Mouse (Mus musculus): Measurements from ENCODE around the gene Lcp1. TPM values are rescaled to one million over a fixed set of nuclear protein-coding genes. Genes with fewer than 3 reads are reported as not detected.

Lcp1 gene
- total and polyA plus RNA-seq, 2 experiments from 2014 or later, result 11.2 to 11.3 TPM

- DNase-seq (ENCODE audit: low spot score), result no peak
- no peaks in the 10 kb centered on the region for H3K27me3 ChIP-seq (ENCODE audit: control insufficient read depth, insufficient read depth, low read length)
- no peak for ATAC-seq (ENCODE audit: insufficient read depth, low read depth)
- no peak overlapping the region for H3K4me3 ChIP-seq (ENCODE audit: low read depth, low read length)
- no peaks in the 10 kb centered on the region for H3K36me3 ChIP-seq (replicated peaks; ENCODE audit: control insufficient read depth, insufficient read depth, low read length)
- H3K27ac ChIP-seq (ENCODE audit: low read depth), result no peak overlapping the region
- H3K4me1 ChIP-seq (ENCODE audit: control insufficient read depth, insufficient read depth), result no peaks in the 10 kb centered on the region
- no peaks in the 10 kb centered on the region for H3K9me3 ChIP-seq (replicated peaks; ENCODE audit: control insufficient read depth, low read length)
- TF ChIP-seq CTCF (IDR thresholded peaks at IDR 0.05; ENCODE audit: low read depth) (no peak), EP300 (IDR thresholded peaks at IDR 0.05; ENCODE audit: low read depth) (no peak)
- H3K9ac ChIP-seq (replicated peaks; ENCODE audit: low read depth, low read length), result no peak overlapping the region
- 77% methylated on average over 6 of the region's 6 CpGs for WGBS
- H3K4me2 ChIP-seq (ENCODE audit: low read depth, low read length), result no peak overlapping the region
Measured at GRCm38 (mm10) chr14:75208572-75209151, 77.8 kb downstream of the Lcp1 start.

DNA sequence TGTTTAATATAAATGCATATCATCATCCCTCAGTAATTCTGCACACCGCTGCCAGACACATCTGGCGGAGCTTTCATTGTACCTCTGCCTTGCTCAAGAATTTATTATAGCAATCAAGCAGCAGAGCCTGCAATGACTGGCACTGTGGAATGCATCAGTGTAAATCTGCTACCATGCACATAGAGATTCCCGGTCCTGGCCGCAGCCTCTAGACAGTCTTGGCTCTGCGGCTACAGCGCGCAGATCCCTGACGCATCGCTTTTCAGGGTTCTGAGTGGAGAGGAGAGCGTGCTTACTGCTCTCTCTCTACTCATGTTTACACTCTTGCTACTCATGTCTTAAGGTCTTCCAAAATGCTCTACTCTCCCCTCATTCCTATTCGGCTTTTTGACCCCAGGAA is 82.9 kb downstream of the Lcp1 start:
- WGBS, result 83% methylated on average over 11 of the region's 11 CpGs
- no peaks in the 10 kb centered on the region for H3K27me3 ChIP-seq (ENCODE audit: control insufficient read depth, insufficient read depth, low read length)
- ATAC-seq (ENCODE audit: insufficient read depth, low read depth), result no peak
- H3K4me1 ChIP-seq (ENCODE audit: control insufficient read depth, insufficient read depth), result no peaks in the 10 kb centered on the region
- H3K9me3 ChIP-seq (replicated peaks; ENCODE audit: control insufficient read depth, low read length), result no peaks in the 10 kb centered on the region
- H3K27ac ChIP-seq (ENCODE audit: low read depth), result no peak overlapping the region
- H3K4me2 ChIP-seq (ENCODE audit: low read depth, low read length), result no peak overlapping the region
- H3K9ac ChIP-seq (replicated peaks; ENCODE audit: low read depth, low read length), result no peak overlapping the region
- TF ChIP-seq CTCF (IDR thresholded peaks at IDR 0.05; ENCODE audit: low read depth), result no peak
- no peak for TF ChIP-seq EP300 (IDR thresholded peaks at IDR 0.05; ENCODE audit: low read depth)
- no peaks in the 10 kb centered on the region for H3K36me3 ChIP-seq (replicated peaks; ENCODE audit: control insufficient read depth, insufficient read depth, low read length)
- DNase-seq (ENCODE audit: low spot score), result no peak
- no peak overlapping the region for H3K4me3 ChIP-seq (ENCODE audit: low read depth, low read length)

DNA sequence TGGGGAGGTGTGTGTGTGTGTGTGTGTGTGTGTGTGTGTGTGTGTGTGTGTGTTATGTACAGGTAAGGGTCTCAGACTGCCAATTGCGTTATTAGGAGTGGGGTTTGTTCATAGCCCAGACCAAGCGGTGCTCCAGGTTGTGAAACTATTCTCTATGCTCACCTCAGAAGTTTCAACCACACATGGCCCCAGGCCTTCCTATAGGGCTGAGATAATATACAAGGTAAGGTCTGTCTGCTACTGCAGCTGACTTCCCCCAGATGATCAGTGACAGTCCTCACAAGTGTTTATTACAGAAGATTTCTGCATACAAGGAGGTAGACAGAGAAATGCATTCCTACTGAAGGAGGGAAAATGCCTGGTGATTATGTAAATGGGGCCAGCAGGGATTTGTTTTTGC is 87.9 kb downstream of the Lcp1 start:
- TF ChIP-seq EP300 (IDR thresholded peaks at IDR 0.05; ENCODE audit: low read depth) (no peak), CTCF (IDR thresholded peaks at IDR 0.05; ENCODE audit: low read depth) (no peak)
- Histone ChIP-seq H3K4me1 (ENCODE audit: control insufficient read depth, insufficient read depth) (no peaks in the 10 kb centered on the region), H3K27me3 (ENCODE audit: control insufficient read depth, insufficient read depth, low read length) (no peaks in the 10 kb centered on the region), H3K27ac (ENCODE audit: low read depth) (no peak overlapping the region), H3K36me3 (replicated peaks; ENCODE audit: control insufficient read depth, insufficient read depth, low read length) (no peaks in the 10 kb centered on the region), H3K9me3 (replicated peaks; ENCODE audit: control insufficient read depth, low read length) (no peaks in the 10 kb centered on the region), H3K4me2 (ENCODE audit: low read depth, low read length) (no peak overlapping the region), H3K9ac (replicated peaks; ENCODE audit: low read depth, low read length) (no peak overlapping the region), H3K4me3 (ENCODE audit: low read depth, low read length) (no peak overlapping the region)
- DNase-seq (ENCODE audit: low spot score), result no peak
- ATAC-seq (ENCODE audit: insufficient read depth, low read depth), result no peak
- WGBS, result 86% methylated on average over 2 of the region's 2 CpGs

- H3K9ac ChIP-seq (replicated peaks; ENCODE audit: low read depth, low read length), result no peak overlapping the region
- H3K9me3 ChIP-seq (replicated peaks; ENCODE audit: control insufficient read depth, low read length), result no peaks in the 10 kb centered on the region
- no peak overlapping the region for H3K4me3 ChIP-seq (ENCODE audit: low read depth, low read length)
- H3K27me3 ChIP-seq (ENCODE audit: control insufficient read depth, insufficient read depth, low read length), result no peaks in the 10 kb centered on the region
- no peaks in the 10 kb centered on the region for H3K4me1 ChIP-seq (ENCODE audit: control insufficient read depth, insufficient read depth)
- TF ChIP-seq CTCF (IDR thresholded peaks at IDR 0.05; ENCODE audit: low read depth) (no peak), EP300 (IDR thresholded peaks at IDR 0.05; ENCODE audit: low read depth) (no peak)
- DNase-seq (ENCODE audit: low spot score) (no peak), ATAC-seq (ENCODE audit: insufficient read depth, low read depth) (no peak)
- no peak overlapping the region for H3K4me2 ChIP-seq (ENCODE audit: low read depth, low read length)
- no peak overlapping the region for H3K27ac ChIP-seq (ENCODE audit: low read depth)
- no peaks in the 10 kb centered on the region for H3K36me3 ChIP-seq (replicated peaks; ENCODE audit: control insufficient read depth, insufficient read depth, low read length)
- 76% methylated on average over 5 of the region's 5 CpGs for WGBS
Measured at GRCm38 (mm10) chr14:75219250-75219913, 88.5 kb downstream of the Lcp1 start.

DNA sequence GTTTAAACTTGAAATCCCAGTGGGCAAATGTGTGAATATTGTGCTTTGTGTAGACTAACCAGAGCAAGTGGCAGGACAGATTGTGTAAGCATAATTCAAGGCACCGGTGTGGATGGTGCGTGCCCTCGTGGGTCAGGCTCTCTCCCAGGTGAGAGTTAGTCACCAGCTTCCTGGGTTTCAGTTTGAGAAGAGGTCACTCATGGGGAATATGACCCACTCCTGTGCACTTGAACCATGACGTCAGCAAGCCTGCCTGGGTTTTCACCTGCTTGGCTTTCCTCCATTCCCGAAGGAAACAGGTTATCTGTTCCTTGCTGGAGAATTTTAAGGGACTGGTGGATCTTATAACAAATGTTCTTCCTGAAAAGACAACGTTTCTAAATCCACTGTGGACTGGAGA is 91.5 kb downstream of the Lcp1 start:
- 0 out of 2 replicates have a peak, but pooled peaks cover 3% of the 10 kb centered on the region for H3K36me3 ChIP-seq (replicated peaks; ENCODE audit: control insufficient read depth, insufficient read depth, low read length)
- H3K27ac ChIP-seq (ENCODE audit: low read depth), result no peak overlapping the region
- 70% methylated on average over 6 of the region's 6 CpGs for WGBS
- TF ChIP-seq EP300 (IDR thresholded peaks at IDR 0.05; ENCODE audit: low read depth) (no peak), CTCF (IDR thresholded peaks at IDR 0.05; ENCODE audit: low read depth) (no peak)
- H3K27me3 ChIP-seq (ENCODE audit: control insufficient read depth, insufficient read depth, low read length), result no peaks in the 10 kb centered on the region
- H3K9ac ChIP-seq (replicated peaks; ENCODE audit: low read depth, low read length), result no peak overlapping the region
- ATAC-seq (ENCODE audit: insufficient read depth, low read depth) (no peak), DNase-seq (ENCODE audit: low spot score) (no peak)
- H3K4me2 ChIP-seq (ENCODE audit: low read depth, low read length), result no peak overlapping the region
- no peak overlapping the region for H3K4me3 ChIP-seq (ENCODE audit: low read depth, low read length)
- no peaks in the 10 kb centered on the region for H3K9me3 ChIP-seq (replicated peaks; ENCODE audit: control insufficient read depth, low read length)
- H3K4me1 ChIP-seq (ENCODE audit: control insufficient read depth, insufficient read depth), result no peaks in the 10 kb centered on the region

Measured in heart, postnatal 0 days (tissue).